Comparison of ENCODE assay signal across 17 mouse cellular contexts in genomic region chr6:110743981-110744670, GRCm38 (mm10).
A peak's percentile ranks its signal among the peaks of the same experiment; 100 is the strongest.
DNase-seq lines count a peak whose midpoint lies in the region; ATAC-seq and TF ChIP-seq lines count a peak whose summit lies in the region.
"Had no signal": no experiment of that assay in that cellular context is flagged by ENCODE, and none has a peak within 500 bp of the region (broad histone marks: within the 10 kb centered on the region; RNA-seq: fewer than 3 reads in every experiment).

No protein-coding gene starts in this region.

- no peak overlapping the region for H3K4me3 ChIP-seq in kidney, embryonic 15.5 days (replicated peaks)
- H3K4me3 ChIP-seq in kidney, postnatal 0 days (replicated peaks; ENCODE audit: low read depth, low read length): no peak overlapping the region
- H3K4me3 ChIP-seq: forebrain, embryonic 10.5 days; hindbrain, embryonic 10.5 days; intestine, embryonic 15.5 days; neural tube, embryonic 13.5 days; stomach, embryonic 15.5 days had no signal

- H3K36me3 ChIP-seq in kidney, embryonic 15.5 days: no peaks in the 10 kb centered on the region
- H3K36me3 ChIP-seq in kidney, postnatal 0 days (ENCODE audit: insufficient read depth, low read length): no peaks in the 10 kb centered on the region
- H3K36me3 ChIP-seq: forebrain, embryonic 10.5 days; G1E; hindbrain, embryonic 10.5 days; intestine, embryonic 15.5 days; neural tube, embryonic 13.5 days; stomach, embryonic 15.5 days had no signal

- no peak for ATAC-seq in kidney, embryonic 15.5 days (replicated peaks; ENCODE audit: low FRiP score)
- ATAC-seq in kidney, postnatal 0 days (replicated peaks; ENCODE audit: low FRiP score, low read depth): no peak
- ATAC-seq: intestine, embryonic 15.5 days had no signal

- H3K4me1 ChIP-seq in kidney, embryonic 15.5 days: peaks cover 4% of the 10 kb centered on the region; the same call in 1 of the 2 replicates
- no peaks in the 10 kb centered on the region for H3K4me1 ChIP-seq in kidney, postnatal 0 days (replicated peaks; ENCODE audit: insufficient read depth, low read length)
- H3K4me1 ChIP-seq: forebrain, embryonic 10.5 days; hindbrain, embryonic 10.5 days; intestine, embryonic 15.5 days; neural tube, embryonic 13.5 days; stomach, embryonic 15.5 days had no signal

- peak; percentile 3 for DNase-seq in kidney, adult 11 months
- peak; percentile 14 for DNase-seq in adrenal gland, adult 8-10 months
- DNase-seq in adrenal gland, postnatal 36 days: peak; percentile 18 to 53
- DNase-seq in kidney, postnatal 0 days (ENCODE audit: low spot score): peak; percentile 18
- no peak for DNase-seq in layer of hippocampus, postnatal 36 days
- DNase-seq in MN1 (ENCODE audit: low spot score): no peak
- DNase-seq: cerebellum, adult 9-11 months; layer of hippocampus, adult 9-11 months; spleen, adult 18-20 months had no signal

- no peak for TF ChIP-seq CTCF in kidney, postnatal 0 days (IDR thresholded peaks at IDR 0.05; ENCODE audit: low read depth)

- no peak overlapping the region for H3K27ac ChIP-seq in kidney, embryonic 15.5 days
- no peak overlapping the region for H3K27ac ChIP-seq in kidney, postnatal 0 days
- H3K27ac ChIP-seq: forebrain, embryonic 10.5 days; hindbrain, embryonic 10.5 days; intestine, embryonic 15.5 days; neural tube, embryonic 13.5 days; stomach, embryonic 15.5 days had no signal

- H3K27me3 ChIP-seq in kidney, embryonic 15.5 days: no peaks in the 10 kb centered on the region
- no peaks in the 10 kb centered on the region for H3K27me3 ChIP-seq in kidney, postnatal 0 days (ENCODE audit: insufficient read depth, low read length)
- H3K27me3 ChIP-seq: intestine, embryonic 15.5 days; neural tube, embryonic 13.5 days; stomach, embryonic 15.5 days had no signal

- no peak overlapping the region for H3K9ac ChIP-seq in kidney, embryonic 15.5 days
- no peak overlapping the region for H3K9ac ChIP-seq in kidney, postnatal 0 days (ENCODE audit: low read depth, low read length)
- H3K9ac ChIP-seq: intestine, embryonic 15.5 days; neural tube, embryonic 13.5 days; stomach, embryonic 15.5 days had no signal

- 37% methylated on average over 7 of the region's 7 CpGs for WGBS in kidney, embryonic 15.5 days
- 33% methylated on average over 7 of the region's 7 CpGs for WGBS in kidney, postnatal 0 days

- H3K9me3 ChIP-seq in kidney, embryonic 15.5 days (replicated peaks): no peaks in the 10 kb centered on the region
- no peaks in the 10 kb centered on the region for H3K9me3 ChIP-seq in kidney, postnatal 0 days (replicated peaks; ENCODE audit: low read length)
- H3K9me3 ChIP-seq: forebrain, embryonic 10.5 days; G1E; hindbrain, embryonic 10.5 days; intestine, embryonic 15.5 days; neural tube, embryonic 13.5 days; stomach, embryonic 15.5 days had no signal

- H3K4me2 ChIP-seq in kidney, embryonic 15.5 days: no peak overlapping the region
- H3K4me2 ChIP-seq in kidney, postnatal 0 days (ENCODE audit: low read length): no peak overlapping the region
- H3K4me2 ChIP-seq: intestine, embryonic 15.5 days; liver, embryonic 11.5 days; neural tube, embryonic 13.5 days; stomach, embryonic 15.5 days had no signal

Comparison
In these comparisons a context has a peak if more than half of its experiments do, and no peak if none do; other contexts are left out.
1. DNase-seq: peak in kidney, adult 11 months (single experiment), adrenal gland, adult 8-10 months (single experiment), adrenal gland, postnatal 36 days (2 of 2) and kidney, postnatal 0 days (single experiment); none in layer of hippocampus, postnatal 36 days (0 of 2) and MN1 (single experiment).